Mouse (Mus musculus) liver, postnatal 0 days (tissue): ENCODE data around the gene Ermn.

Experiments used
- CTCF ChIP-seq: sonication (generic); IDR thresholded peaks from 2 replicates; pipeline ENCODE4 v1.5.1; 2016; ENCODE audit warnings: antibody characterized with exemption, low read depth
- EP300 ChIP-seq: IDR thresholded peaks from 2 replicates; pipeline ENCODE4 v1.6.1; 2016; ENCODE audit warnings: antibody characterized with exemption, low read depth, mild to moderate bottlenecking

- TF ChIP-seq CTCF (no peak), EP300 (no peak)
Observed at GRCm38 (mm10) chr2:58052821-58053581, at the start of gene Ermn.
